Mouse (Mus musculus) WW6 (cell line): ENCODE measurements at regions not wholly inside any gene's neighbourhood (a gene's known extent, or its start where the extent isn't known, plus 50 kb on each side); places are given as distances from the start of the nearest gene placed in this dataset.
"Not testable (repeated sequence)": the region's sequence is repeated elsewhere in the genome, so short reads cannot be mapped to it uniquely, and the experiment has no call there.

Experiments
- DNase-seq: peaks from one replicate; pipeline ENCODE4 v3.0.0-alpha.2; 2013; ENCODE audit warnings: low read depth, low spot score

DNA sequence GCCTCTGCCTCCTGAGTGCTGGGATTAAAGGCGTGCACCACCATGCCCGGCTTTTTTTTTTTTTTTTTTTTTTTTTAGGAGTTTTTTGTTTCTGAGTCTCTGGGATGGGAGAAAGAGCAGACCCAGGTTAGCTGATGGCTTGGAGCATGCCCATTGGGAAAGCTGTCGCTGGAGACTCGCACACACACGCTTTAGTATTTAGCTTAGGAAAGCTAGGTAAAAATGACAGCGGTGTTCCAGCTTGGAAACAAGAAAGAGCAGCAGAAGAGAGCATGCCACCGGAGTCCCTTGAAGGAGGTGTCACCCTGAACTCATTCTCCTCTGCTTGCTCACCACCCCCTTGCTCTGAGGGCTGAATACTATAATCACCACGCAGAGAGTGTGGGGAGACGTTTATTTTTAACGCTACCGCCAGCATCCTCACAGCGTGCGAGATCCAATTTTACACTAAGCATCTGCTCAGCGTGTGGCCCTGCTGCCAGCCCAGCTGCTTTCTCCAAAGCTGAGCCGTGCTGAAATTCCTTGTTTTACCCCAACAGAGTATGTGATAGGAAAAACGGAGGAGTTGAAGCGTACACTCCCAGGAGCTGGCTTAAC is 95.9 kb upstream of the Map3k1 start:
- DNase-seq = no peak

DNA sequence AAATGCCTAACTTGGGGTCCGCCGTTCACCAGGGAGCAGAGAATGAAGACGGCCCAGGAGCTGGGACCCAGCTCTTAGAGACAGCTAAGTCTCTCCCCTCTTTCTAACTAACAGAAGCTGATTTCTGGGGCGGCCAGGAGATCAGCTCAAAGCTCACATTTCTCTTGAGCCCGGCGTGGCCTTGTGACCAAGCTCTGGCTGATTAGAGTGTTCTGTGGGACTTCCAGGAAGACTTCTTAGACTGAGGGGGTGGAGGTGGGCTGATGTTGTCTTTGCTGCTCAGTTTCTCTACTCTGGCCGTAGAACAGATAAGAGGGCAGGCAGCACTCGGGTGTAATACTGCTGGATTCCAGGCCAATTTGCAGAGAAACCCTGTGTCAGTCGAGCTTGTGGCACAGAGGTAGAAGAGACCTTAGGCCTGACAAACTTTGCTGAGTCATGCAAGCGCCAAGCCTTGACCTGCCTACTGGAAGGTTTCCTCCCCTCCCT is 96.5 kb upstream of the Map3k1 start:
- no peak for DNase-seq

DNA sequence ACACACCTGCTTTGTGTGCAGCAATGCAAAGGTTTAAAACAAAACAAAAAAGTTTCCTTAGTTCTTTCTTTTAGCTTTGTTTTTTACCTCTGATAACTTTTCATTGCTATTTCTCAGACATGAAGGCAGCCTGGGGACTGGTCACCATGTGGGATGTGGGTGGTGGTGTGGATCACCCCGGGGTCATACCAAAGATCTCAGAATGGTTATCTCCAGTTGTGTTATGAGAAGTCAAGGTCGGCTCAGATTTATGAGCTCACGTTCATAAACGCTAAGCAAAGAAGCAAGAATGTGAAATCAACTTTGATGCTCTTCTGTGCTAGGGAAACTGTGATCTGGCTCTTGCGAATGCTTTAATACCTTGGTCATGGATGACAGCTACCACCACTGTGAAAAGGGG is 102.3 kb upstream of the Map3k1 start:
- no peak for DNase-seq

DNA sequence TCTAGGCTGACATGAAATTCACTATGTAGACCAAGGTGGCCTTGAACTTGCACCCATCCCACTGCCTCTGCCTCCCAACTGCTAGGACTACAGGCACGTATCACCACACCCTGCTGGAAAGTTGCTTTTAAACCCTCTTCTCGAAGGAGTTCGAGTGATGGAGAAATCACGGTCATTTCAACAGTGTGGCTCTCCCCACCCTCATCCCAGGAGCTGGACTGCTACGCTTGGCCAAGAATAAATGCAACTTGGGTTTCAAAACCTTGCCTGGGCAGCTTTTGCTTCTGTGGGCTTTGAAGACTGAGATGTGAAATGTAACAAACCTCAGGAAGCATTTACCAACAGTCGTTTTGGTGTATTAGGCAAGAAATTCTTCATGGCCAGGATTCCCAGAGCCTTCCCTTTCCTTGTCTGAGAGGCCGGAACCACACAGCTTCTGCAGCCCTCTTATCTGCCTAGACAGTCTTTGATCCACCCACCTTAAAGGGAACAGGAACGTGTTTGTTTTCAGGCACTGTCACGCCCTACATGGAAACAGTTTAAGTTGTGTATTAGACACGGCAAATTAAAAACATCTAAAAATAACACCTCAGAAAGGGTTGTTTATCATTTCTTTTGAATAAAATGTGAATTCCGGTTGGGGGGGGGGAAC is 103.0 kb upstream of the Map3k1 start:
- DNase-seq = no peak

DNA sequence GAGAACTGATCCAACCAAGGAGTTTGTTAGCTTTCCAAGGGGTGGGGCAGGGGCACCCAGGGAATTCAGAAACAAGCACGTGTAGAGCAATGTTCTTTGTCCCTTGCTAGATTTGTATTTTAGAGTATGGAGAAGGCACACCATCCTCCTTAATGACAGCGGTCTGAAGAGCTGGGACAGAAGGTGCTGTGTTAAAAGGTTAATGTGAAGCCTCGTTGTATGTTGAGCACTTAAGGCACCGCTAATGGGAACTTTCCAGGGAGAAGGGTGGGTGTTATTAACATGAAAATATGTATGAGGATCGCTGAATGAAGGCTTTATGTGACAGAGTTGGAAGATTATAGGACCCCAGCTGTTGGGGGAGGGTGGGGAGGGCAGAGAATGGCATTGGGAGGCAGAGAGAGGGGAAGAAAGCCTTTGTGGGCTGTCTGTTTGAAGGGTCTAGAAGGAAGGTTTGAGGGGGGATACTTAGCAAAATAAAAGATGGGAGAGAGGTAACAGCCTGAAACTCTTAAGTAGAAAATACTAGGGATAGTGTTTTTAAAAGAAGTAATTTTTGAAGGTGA is 105.6 kb upstream of the Map3k1 start:
- no peak for DNase-seq

DNA sequence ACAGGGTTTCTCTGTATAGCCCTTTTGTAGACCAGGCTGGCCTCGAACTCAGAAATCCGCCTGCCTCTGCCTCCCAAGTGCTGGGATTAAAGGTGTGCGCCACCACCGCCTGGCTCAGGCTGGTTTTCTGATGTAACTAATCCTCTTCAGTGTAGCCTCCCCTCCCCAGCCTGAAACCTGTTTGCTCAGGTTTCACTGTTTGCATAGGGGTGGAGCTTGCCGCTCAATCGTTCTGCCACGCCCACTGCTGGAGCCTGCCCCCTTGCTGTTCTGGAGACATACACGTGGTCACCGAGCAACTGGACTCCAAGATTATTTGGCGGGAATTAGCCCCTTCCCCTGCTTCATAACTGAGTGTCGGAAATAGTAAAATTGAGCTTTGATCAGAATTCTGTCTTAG is 110.6 kb upstream of the Map3k1 start:
- not testable (repeated sequence) for DNase-seq

DNA sequence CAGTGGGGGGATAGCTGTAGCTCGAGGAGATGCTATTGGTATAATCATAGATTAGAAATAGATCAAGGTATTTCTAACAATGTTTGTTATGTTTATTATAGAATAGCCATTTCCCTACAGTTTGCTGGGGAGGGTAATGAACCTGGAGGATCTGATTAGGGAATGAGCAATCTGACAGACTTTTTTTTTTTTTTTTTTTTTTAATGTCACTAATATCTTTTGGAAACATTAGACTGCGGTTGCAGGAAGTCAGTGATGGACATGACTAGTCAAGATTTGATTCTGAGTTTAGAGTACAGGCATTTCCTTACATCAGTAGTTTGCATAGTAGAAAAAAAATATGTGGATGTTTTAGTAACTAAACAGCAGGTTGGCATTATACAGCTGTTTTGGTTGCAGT is 111.7 kb upstream of the Map3k1 start:
- DNase-seq = no peak

DNA sequence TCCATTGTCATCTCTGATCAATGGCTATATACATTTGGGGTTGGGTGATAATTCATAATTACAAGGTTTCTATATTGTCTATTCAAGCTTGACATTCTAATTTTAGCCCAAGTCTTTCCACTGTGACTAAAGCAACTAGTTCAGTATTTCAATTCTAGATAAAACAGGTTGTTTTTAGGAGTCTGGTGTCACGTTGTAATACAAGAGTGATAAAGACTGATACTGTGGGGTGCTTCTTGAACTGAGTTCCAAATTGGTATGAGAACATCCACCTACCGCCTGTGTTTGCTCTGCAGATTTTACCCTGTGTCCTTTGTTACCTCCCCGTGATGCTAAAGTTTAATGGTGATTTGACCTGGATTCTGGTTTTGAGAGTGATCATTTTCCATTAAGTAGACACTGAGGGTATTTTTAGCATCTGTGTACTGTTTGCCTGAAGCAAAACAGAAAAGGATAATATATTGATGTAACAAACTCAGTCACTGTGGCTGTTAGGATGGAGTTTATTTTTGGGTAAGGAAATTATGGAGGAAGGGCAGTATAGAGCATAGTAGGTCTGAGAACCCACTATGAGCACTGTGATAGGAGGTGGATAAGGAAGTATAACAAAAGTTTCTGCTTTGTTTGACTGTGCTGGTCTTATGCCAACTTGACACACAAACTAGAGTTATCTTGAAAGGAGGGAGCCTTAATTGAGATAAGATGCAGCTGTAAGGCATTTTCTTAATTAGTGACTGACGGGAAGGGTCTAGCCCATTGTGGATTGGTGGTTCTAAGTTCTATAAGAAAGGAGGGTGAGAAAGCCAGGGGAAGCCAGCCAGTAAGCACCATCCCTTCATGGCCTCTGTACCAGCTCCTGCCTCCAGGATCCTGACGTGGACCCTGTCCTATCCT is 112.6 kb upstream of the Map3k1 start:
- no peak for DNase-seq

DNA sequence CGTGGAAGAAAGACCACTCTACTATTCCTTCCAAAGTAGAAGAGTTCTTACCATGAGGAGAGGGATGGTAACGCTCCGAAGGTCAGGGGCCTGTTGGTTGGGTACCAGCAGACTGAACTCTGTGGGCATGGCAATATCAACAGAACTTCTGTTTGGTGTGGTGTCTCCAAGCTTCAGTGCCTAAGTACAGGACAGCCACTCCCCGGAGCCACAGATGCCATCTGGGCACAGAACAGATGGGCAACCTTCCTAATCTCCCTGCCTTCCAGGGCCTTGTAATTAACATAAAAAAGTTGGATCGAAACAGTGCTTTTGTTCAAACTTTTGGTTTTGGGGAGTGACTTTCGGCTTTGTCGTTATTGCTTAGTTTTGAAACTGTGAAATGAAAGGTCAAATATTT is 116.6 kb upstream of the Map3k1 start:
- DNase-seq = no peak

DNA sequence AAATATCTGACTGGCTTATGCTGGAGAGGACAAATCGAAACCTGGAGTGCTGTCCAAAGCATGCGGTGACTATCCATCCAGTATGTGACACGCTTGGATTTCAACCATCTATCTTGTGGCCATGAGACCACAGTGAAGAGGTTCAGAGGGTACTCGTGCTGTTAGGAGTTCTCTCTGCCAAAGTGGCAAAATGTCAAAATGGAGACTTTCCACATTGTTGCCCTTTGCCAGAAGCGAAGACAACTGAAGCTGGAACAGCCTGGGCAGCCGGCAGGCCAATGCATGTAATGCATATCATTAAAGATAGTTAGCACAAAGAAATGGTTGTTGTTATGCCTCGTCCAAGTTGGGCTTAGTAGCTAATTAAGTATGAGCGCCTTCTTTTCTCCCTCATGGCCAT is 118.0 kb upstream of the Map3k1 start:
- no peak for DNase-seq

DNA sequence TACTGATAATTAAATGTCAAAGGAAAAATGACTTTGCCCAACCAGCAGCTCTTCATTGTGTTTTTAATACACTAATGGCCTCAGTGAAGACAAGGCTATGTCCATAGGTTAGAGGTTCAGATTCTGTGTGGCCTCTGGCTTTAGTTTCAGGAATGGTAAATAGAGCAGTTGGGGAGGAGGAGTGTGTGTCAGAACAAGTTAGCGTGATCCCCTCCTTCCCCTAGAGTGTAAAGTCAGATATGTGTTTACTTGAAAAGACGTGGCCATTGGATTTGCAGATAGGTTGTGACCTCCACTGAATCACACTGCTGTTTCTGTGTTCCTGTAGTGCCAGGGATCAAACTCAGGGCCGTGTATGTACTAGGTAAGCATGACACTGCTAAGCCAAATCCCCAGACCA is 118.7 kb upstream of the Map3k1 start:
- no peak for DNase-seq

DNA sequence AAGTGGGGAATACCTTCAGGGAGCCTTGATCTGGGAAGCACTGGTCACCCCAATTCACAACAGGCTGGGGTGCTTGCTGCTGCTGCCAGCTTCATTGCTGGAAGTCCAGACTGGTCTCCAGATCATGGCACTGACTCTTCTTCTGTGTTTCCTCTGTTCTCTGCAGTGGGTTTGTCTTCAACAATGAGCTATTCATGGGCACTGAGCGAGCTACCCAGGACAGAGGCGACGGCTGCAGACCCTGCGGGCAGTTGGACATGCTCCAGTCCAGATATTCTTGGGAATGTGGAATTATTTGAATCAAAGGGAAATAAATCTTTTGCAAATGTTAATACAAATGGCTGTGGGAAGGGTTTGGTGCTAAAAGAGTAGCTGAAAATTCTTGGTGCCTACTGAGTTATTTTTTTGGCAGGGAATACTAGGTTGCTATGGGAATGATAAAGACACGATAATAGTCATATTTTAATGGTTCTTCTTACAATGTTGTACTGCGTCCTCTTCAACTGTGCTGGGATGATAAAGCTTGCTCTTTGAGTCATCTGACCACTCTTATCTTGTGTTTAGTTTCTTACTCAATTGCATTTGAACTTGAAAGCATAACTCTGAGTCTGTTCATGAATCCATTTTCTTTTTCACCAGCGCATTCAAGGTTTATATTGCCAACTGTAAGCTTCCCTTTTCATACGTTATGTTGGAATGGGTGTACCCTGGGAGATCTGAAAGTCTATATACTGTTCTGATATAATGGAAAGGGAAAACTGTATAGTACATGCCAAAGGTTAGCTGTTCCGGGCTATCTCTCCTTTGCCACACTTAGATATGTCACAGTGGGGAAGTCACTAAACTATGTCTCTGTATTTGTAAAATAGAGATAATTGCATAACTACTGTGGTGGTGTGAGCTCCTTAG is 120.1 kb upstream of the Map3k1 start:
- no peak for DNase-seq

DNA sequence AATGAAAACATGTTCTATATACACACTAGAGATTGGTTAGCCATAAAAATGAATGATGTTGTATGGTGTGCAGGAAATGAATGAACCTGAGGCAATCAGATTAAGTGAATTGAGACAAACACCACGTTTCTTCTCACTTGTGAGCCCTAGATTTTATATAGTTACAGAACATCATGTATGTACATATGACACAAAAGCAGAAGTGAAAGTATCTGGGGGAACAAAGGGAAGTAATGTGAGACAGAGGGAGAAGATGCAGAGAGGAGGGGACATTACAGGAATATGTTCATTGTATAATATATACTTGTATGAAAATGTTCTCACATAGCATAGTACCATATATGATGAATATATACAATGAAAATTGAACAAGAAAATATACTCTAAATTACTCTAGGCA is 121.1 kb upstream of the Map3k1 start:
- DNase-seq = no peak

DNA sequence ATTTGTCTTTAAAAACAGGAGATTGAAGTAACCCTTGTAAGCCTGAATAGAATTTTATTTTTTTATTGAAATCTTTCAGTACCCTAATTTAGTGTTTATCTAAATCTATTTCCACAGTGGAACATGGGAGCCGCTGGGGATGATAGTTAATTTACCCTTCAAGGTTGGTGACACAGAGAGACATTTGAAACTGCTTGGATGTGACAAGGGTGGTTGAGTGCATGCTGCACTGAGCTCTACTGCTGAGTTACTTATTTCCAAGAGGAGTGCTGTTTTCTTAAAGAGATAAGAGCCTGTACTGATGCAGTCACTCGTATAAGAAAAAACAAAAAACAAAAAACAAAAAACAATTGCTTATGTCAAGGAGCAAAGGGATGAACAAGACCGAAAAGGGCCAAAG is 123.7 kb upstream of the Map3k1 start:
- DNase-seq = no peak

DNA sequence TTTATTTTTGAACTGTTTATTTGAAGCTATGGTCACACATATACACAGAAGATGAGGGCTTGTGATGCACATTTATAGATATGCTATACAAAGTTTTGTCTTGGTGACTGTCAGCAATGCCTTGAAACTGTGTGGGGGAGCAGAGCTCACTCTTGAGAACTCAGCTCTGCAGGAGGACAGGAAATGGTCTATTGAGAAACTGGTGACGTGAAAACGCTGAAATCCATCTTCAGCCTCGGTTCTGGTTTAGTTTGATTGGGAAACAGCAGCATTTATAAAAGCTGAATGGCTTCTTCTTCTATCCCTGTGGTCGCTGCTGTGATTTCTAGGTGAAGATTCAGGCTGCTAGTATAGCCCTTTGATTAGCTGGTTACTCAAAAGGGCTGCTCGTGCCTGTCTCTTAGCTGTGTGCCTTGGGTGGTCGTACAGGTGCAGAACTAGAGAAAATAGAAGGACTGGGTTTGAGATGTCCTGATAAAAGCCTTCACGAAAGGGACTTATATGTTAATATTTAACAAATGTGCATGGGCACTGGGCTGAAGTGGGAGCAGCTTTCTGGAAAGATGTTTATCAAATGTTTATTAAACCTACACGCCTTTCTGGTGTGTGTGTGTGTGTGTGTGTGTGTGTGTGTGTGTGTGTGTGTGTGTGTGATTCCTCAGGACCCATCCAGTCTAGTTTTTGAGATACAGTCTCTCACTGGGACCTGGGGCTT is 124.9 kb upstream of the Map3k1 start:
- no peak for DNase-seq

DNA sequence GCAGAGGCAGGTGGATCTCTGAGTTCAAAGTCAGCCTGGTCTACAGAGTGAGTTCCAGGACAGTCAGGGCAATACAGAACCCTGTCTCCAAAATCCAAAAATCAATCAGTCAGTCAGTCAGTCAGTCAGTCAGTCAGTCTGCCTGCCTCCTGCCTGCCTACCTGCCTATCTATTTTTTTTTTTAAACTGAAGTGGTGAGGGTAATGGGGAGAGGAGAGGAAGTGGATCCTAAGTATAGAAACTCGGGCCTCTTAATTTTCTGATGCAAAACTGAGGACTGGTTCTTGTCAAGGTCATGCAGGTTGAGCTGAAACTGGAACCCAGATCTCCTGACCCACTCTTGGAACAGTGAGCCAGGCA is 126.9 kb upstream of the Map3k1 start:
- no peak for DNase-seq

DNA sequence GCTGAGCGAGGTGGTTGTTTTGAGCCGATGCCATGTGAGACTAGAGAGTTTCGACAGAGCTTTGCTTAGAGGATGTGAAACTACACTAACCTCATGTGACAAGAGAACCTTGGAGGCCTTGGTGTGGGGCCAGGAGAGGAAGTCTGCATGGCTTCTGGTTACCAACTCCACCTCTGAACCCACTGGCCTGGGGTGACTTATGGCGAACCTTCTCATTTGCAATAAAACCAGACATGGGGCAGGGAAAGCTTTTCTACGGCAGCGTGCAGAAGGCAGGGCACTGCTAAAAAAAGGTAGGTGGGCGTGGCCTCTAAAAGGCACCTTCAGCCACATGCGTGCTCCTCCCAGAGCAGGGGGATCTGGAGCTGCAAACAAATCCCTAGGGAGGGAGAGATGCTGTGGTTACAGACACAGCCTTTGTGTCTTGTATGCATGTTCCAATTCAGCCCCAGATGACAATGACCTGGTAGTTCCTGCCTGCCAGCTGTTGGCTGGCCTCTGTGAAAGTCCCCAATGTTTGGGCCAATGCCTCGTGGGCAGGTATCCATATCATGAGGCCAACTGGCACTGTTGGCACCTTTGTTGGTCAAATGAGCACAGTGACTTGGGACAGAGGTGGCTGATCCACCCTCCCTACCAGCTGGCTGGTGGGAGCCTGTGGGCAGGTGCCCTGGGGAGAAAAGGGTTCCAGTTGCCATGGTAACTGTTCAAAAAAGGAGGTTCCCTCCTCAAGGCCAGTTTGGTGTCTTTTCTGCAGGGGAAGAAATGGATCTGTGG is 127.5 kb upstream of the Map3k1 start:
- DNase-seq = peak; percentile 33

DNA sequence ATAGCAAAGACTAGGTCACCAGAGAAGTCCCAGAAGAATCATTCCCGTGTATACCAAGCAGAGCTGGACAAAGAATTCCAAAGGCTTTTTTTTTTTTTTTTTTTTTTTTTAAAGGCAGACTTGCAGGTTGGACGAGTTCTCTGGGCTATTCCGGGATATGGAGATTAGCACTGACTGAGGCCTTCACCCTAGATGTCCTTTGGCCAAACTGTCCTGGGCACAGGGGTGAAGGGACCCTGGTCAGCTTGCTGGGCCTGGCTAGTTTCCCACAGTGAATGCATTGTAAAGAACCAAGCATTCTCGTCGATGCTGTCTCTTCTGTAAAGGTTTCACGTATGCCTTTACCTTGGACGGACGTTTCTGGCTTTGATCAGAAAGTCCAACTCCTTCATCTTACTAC is 128.2 kb upstream of the Map3k1 start:
- no peak for DNase-seq

DNA sequence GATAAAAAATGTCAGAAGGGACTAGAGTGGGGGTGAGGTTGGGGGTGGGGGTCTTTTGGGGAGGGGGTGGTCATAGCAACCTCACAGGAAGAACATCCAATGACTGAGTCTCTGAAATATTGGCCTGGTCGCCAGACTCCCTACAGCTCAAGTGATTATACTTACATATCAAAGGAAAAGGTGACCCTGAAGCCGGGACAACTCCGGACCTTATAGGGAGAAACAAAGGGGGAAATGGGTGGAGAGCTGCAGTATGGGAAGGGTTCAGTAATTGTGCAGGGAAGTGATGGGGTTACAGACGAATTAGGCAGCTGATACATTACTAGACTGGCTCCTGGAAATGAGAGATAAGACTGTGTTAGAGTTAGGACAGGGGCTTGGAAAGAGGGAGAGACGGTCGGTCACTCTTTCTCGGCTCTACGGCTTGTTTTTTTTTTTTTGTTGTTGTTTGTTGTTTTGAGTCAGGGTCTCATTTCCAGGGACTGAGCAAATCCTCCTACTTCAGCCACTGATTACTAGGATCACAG is 130.2 kb upstream of the Map3k1 start:
- peak; percentile 34 for DNase-seq
